Mouse (Mus musculus) forebrain, embryonic 15.5 days (tissue): Measurements from ENCODE around the gene Kat6b. TPM values are rescaled to one million over a fixed set of nuclear protein-coding genes. Genes with fewer than 3 reads are reported as not detected.
"Not testable (repeated sequence)": the region's sequence is repeated elsewhere in the genome, so short reads cannot be mapped to it uniquely, and the experiment has no call there.

ENCODE experiments used
- ATAC-seq: fragments of 200-750 bp; cut with Nextera tagmentation; replicated peaks from 2 replicates; pipeline ENCODE4 v1.8.0; 2017; ENCODE audit warnings: mild to moderate bottlenecking, moderate TSS enrichment, moderate library complexity
- H3K27ac ChIP-seq: fragments of 300-500 bp; sonication (generic); replicated peaks from 2 replicates; pipeline ENCODE4 v1.5.1; 2015; ENCODE audit warnings: mild to moderate bottlenecking, inconsistent platforms
- H3K27me3 ChIP-seq: fragments of 300-500 bp; sonication (generic); 2 replicates; pipeline ENCODE4 v1.6.1; 2015; ENCODE audit warnings: inconsistent platforms
- H3K36me3 ChIP-seq: fragments of 300-500 bp; sonication (generic); 2 replicates; pipeline ENCODE4 v1.6.1; 2015; ENCODE audit warnings: mild to moderate bottlenecking, inconsistent platforms
- H3K4me1 ChIP-seq: fragments of 300-500 bp; sonication (generic); 2 replicates; pipeline ENCODE4 v1.6.1; 2015; ENCODE audit warnings: inconsistent platforms
- H3K4me2 ChIP-seq: fragments of 300-500 bp; sonication (generic); replicated peaks from 2 replicates; pipeline ENCODE4 v1.6.1; 2015; ENCODE audit warnings: mild to moderate bottlenecking, inconsistent platforms
- H3K4me3 ChIP-seq: fragments of 300-500 bp; sonication (generic); 2 replicates; pipeline ENCODE4 v1.5.1; 2015; ENCODE audit warnings: mild to moderate bottlenecking, inconsistent platforms
- H3K9ac ChIP-seq: fragments of 300-500 bp; sonication (generic); replicated peaks from 2 replicates; pipeline ENCODE4 v1.6.1; 2015; ENCODE audit warnings: mild to moderate bottlenecking, inconsistent platforms
- H3K9me3 ChIP-seq: fragments of 300-500 bp; sonication (generic); 2 replicates; pipeline ENCODE4 v1.6.1; 2016; ENCODE audit warnings: inconsistent platforms
- WGBS: fragments of 180-500 bp; shearing (Covaris S2); methylation state at CpG from one replicate; pipeline ENCODE4 v1.1.7; 2015; ENCODE audit warnings: mixed read lengths; 5-methylcytosine and 5-hydroxymethylcytosine counted together
- polyA plus RNA-seq: library from polyadenylated mRNA; unstranded; fragments of >200 nt; fragmentation: Nextera tagmentation; extraction: Ambion mirVana; gene quantifications from 2 replicates; pipeline ENCODE4 v1.2.1, GENCODE M21; 2015

Gene Kat6b
- polyA plus RNA-seq, 1 experiment from 2014 or later: 29.5 TPM

DNA sequence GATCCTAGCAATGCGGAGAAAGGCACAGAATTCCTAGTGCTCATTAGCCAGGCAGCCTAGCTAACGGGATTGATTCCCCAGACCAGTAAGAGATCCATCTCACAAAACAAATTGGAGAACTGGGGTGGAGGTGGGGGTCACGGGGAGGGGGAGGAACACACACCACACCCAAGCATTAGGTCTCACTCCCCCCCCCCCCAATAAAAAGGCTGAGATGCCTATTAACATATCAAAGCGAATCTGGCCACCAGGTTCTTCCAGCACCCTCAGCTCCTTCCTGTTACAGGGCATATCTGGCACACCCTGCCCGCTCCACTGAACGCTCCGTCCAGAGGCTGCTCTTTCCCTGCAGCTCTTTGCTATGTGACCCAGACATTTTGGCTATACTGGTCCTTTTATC is 22.5 kb upstream of the Kat6b start:
- no peak overlapping the region for H3K27ac ChIP-seq
- no peak overlapping the region for H3K4me2 ChIP-seq
- no peaks in the 10 kb centered on the region for H3K27me3 ChIP-seq
- ATAC-seq: no peak
- H3K4me1 ChIP-seq: no peaks in the 10 kb centered on the region
- WGBS: 63% methylated on average over 7 of the region's 7 CpGs
- H3K4me3 ChIP-seq: no peak overlapping the region
- H3K9ac ChIP-seq: no peak overlapping the region
- no peaks in the 10 kb centered on the region for H3K9me3 ChIP-seq
- H3K36me3 ChIP-seq: no peaks in the 10 kb centered on the region

DNA sequence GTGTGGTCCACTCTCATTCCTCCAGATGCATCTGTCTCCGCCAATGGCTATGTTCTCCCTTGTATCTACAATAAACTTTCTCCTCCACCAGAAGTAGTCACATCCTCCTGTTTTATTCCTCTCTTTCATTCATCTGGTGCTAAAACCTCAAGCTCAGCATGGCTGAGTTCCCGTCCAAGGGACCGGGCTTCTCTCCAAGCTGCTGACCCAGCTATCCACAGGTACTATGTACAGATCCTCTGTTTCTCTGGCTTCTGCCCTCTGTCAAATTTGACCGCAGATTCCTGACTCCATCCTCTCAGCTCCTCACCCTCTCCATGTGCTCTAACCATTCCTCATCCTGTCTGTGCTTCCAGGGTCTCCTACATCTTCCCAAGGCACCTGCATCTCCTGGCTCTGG is 22.1 kb upstream of the Kat6b start:
- Histone ChIP-seq H3K36me3 (no peaks in the 10 kb centered on the region), H3K27ac (no peak overlapping the region), H3K27me3 (no peaks in the 10 kb centered on the region), H3K9me3 (no peaks in the 10 kb centered on the region), H3K9ac (no peak overlapping the region), H3K4me1 (no peaks in the 10 kb centered on the region), H3K4me3 (no peak overlapping the region), H3K4me2 (no peak overlapping the region)
- WGBS: 94% methylated on average over 4 of the region's 4 CpGs
- ATAC-seq: no peak

- no peak overlapping the region for H3K9ac ChIP-seq
- H3K27ac ChIP-seq: no peak overlapping the region
- no peak overlapping the region for H3K4me2 ChIP-seq
- no peak overlapping the region for H3K4me3 ChIP-seq
- no peaks in the 10 kb centered on the region for H3K27me3 ChIP-seq
- H3K9me3 ChIP-seq: no peaks in the 10 kb centered on the region
- 86% methylated on average over 3 of the region's 3 CpGs for WGBS
- no peaks in the 10 kb centered on the region for H3K4me1 ChIP-seq
- ATAC-seq: no peak
- no peaks in the 10 kb centered on the region for H3K36me3 ChIP-seq
Observed at GRCm38 (mm10) chr14:21462398-21462797, 18.8 kb upstream of the Kat6b start.

DNA sequence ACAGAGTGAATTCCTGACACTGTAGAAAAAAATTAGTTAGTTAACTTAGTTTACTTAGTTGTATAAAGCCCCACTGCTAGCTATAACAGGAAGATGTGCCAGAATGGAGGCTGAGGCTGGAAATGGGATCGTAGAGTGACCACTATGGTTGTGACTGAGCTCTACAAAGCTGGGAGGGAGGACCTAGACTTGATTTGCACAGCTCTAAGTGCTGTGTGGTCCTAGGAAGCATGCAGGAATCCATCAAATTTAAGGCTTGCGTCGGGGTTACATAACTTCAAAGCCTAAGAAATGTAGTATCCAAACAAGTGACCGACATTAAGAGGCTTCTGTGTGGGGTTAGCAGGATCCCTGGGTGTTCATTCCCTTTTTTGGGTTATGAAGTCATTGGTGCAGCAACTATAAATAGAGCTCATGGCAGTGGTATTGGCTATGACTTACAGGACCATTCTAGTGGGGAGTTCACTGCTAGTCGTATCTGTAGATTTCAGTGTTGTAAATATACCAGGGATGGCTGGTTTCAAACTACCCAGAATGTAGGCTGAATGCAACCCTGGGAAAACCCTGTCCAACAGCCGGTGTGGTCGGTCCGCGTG is 18.0 kb upstream of the Kat6b start:
- no peaks in the 10 kb centered on the region for H3K9me3 ChIP-seq
- H3K36me3 ChIP-seq: no peaks in the 10 kb centered on the region
- H3K4me1 ChIP-seq: no peaks in the 10 kb centered on the region
- WGBS: 96% methylated on average over 9 of the region's 9 CpGs
- H3K27ac ChIP-seq: no peak overlapping the region
- H3K9ac ChIP-seq: no peak overlapping the region
- no peaks in the 10 kb centered on the region for H3K27me3 ChIP-seq
- no peak overlapping the region for H3K4me3 ChIP-seq
- no peak overlapping the region for H3K4me2 ChIP-seq
- ATAC-seq: no peak

DNA sequence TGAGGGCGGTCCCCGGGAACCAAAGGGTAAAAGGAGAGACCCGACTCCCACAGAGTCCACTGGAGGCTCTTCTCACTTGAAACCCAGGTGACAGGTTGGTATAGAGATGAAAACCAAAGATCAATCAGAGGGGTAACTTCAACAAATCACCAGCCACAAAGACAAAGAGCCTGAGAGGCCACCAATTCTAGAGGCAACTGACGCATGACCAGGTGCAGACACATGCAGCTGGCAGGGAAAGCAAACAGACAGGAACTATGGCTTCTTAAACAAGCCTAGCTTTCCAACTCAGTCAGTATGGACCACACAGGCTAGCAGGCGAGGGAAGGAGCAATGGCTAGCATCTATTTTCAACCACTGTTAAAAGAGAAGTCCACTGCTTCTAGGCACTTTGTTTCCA is 10.8 kb upstream of the Kat6b start:
- Histone ChIP-seq H3K27ac (no peak overlapping the region), H3K4me1 (no peaks in the 10 kb centered on the region), H3K9me3 (no peaks in the 10 kb centered on the region), H3K4me2 (no peak overlapping the region), H3K27me3 (no peaks in the 10 kb centered on the region), H3K36me3 (no peaks in the 10 kb centered on the region), H3K4me3 (no peak overlapping the region), H3K9ac (no peak overlapping the region)
- WGBS: 78% methylated on average over 5 of the region's 5 CpGs
- no peak for ATAC-seq

- H3K4me3 ChIP-seq: no peak overlapping the region
- no peak overlapping the region for H3K4me2 ChIP-seq
- no peak for ATAC-seq
- no peaks in the 10 kb centered on the region for H3K9me3 ChIP-seq
- H3K4me1 ChIP-seq: no peaks in the 10 kb centered on the region
- H3K9ac ChIP-seq: no peak overlapping the region
- H3K36me3 ChIP-seq: no peaks in the 10 kb centered on the region
- no peak overlapping the region for H3K27ac ChIP-seq
- 96% methylated on average over 2 of the region's 2 CpGs for WGBS
- no peaks in the 10 kb centered on the region for H3K27me3 ChIP-seq
Observed at GRCm38 (mm10) chr14:21471975-21472374, 9.3 kb upstream of the Kat6b start.

DNA sequence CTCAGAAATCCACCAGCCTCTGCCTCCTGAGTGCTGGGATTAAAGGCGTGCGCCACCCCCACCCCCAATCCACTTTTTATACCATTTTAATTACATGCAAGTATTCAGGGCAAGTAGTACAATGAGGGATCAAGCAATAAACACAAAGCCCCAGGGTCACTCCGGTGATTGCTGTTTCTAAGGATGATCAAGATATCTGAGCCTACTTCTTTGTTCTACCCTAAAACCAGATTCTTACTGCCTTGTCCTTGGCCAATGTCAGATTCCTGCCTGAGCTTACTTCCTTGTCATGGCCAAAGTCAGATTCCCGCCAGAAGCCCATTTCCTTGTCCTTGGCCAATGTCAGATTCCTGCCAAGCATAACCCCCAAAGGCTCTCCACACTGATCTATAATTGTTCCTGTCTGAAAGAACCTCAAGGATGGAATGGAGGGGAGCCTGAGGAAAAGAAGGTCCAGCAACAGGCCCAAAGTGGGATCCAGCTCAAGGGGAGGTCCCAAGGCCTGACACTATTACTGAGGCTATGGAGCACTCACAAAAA is 6.6 kb upstream of the Kat6b start:
- H3K4me1 ChIP-seq, H3K27ac ChIP-seq, H3K4me2 ChIP-seq, H3K27me3 ChIP-seq, H3K4me3 ChIP-seq, H3K9ac ChIP-seq, H3K9me3 ChIP-seq, ATAC-seq, H3K36me3 ChIP-seq: not testable (repeated sequence)
- WGBS: 85% methylated on average over 4 of the region's 4 CpGs

- no peak for ATAC-seq
- H3K27me3 ChIP-seq: no peaks in the 10 kb centered on the region
- 88% methylated on average over 2 of the region's 2 CpGs for WGBS
- no peak overlapping the region for H3K4me3 ChIP-seq
- no peak overlapping the region for H3K27ac ChIP-seq
- no peaks in the 10 kb centered on the region for H3K36me3 ChIP-seq
- no peak overlapping the region for H3K9ac ChIP-seq
- no peak overlapping the region for H3K4me2 ChIP-seq
- H3K9me3 ChIP-seq: no peaks in the 10 kb centered on the region
- H3K4me1 ChIP-seq: no peaks in the 10 kb centered on the region
Observed at GRCm38 (mm10) chr14:21477181-21477580, 4.1 kb upstream of the Kat6b start.

GRCm38 (mm10) chr14:21479566-21479965 is 1.7 kb upstream of the Kat6b start:
- Histone ChIP-seq H3K9ac (no peak overlapping the region), H3K36me3 (no peaks in the 10 kb centered on the region), H3K4me1 (no peaks in the 10 kb centered on the region), H3K4me2 (no peak overlapping the region), H3K9me3 (no peaks in the 10 kb centered on the region), H3K27ac (no peak overlapping the region), H3K27me3 (no peaks in the 10 kb centered on the region), H3K4me3 (no peak overlapping the region)
- WGBS: 96% methylated on average over 8 of the region's 8 CpGs
- ATAC-seq: no peak

GRCm38 (mm10) chr14:21480191-21480590 is 1.0 kb upstream of the Kat6b start:
- Histone ChIP-seq H3K27me3 (no peaks in the 10 kb centered on the region), H3K27ac (no peak overlapping the region), H3K36me3 (no peaks in the 10 kb centered on the region), H3K9me3 (no peaks in the 10 kb centered on the region), H3K4me2 (no peak overlapping the region), H3K4me1 (no peaks in the 10 kb centered on the region), H3K4me3 (no peak overlapping the region), H3K9ac (no peak overlapping the region)
- 90% methylated on average over 5 of the region's 5 CpGs for WGBS
- ATAC-seq: no peak

DNA sequence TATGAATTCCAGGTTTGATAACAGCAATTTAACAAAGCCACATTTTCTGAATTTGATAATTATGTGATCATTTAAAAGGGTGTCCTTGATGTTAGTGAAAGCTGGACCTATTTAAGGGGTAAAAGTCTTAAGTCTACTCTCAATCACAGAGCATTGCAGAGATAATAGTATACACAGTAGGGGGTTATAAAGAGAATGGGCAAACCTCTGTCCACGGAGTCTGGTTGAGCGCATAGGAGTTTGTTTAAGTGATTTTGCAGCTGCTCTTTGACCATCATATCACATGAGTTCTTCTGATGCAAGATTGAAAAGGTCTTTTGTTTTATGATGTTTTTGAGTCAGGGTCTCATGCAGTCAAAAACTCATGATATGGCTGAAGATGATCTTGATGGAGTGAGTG is 3.0 kb downstream of the Kat6b start:
- Histone ChIP-seq H3K9me3 (no peaks in the 10 kb centered on the region), H3K4me2 (no peak overlapping the region), H3K36me3 (no peaks in the 10 kb centered on the region), H3K27ac (no peak overlapping the region), H3K9ac (no peak overlapping the region), H3K4me3 (no peak overlapping the region), H3K27me3 (no peaks in the 10 kb centered on the region), H3K4me1 (0 out of 2 replicates have a peak, but pooled peaks cover 4% of the 10 kb centered on the region)
- WGBS: 70% methylated on average over 2 of the region's 2 CpGs
- no peak for ATAC-seq

DNA sequence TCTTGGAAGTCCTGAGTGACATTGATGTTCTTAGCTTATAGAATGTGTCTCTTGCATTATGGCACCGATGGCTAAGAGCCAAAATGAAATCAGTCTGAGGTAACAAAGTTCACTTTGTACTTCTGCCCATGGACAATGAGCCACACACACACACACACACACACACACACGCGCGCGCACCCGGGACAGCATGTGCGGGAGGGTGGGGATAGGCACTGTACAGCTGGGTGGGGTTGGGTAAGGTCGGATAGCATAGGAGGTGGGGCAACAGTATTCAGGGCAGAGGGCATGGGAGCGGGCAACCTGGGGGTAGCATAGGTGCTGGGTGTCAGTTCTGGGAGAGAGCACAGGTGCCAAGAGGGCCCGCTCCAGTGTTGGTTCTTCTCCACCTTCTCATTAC is 3.5 kb downstream of the Kat6b start:
- Histone ChIP-seq H3K4me1 (0 out of 2 replicates have a peak, but pooled peaks cover 5% of the 10 kb centered on the region), H3K27ac (no peak overlapping the region), H3K9me3 (no peaks in the 10 kb centered on the region), H3K36me3 (no peaks in the 10 kb centered on the region), H3K9ac (no peak overlapping the region), H3K27me3 (no peaks in the 10 kb centered on the region), H3K4me2 (no peak overlapping the region), H3K4me3 (no peak overlapping the region)
- 93% methylated on average over 10 of the region's 10 CpGs for WGBS
- ATAC-seq: no peak

DNA sequence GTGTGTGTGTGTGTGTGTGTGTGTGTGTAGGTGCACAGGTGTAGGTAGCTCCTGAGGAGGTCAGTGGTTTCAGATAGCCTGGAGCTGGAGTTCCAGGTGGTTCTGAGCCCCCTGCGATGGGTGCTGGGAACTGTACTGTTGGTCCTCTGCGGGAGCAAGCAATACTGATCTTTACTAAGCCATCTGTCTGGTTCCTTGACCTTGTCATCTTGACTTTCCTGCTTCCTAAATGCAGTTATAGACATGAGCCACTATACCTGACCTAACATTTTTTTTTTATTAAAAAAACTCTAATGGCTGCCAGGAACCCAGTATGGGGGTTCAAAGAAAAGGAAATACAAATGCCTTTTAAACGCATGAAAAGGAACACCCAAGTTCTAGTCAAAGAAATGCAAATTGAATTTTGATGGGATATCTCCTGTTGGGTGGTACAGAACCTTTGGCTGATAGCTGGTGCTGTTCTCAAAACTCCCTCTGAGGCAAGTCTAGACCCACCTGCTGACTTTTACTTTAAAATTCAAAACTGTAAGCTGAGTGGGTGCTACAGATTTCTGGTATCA is 4.8 kb downstream of the Kat6b start:
- H3K36me3 ChIP-seq: no peaks in the 10 kb centered on the region
- no peaks in the 10 kb centered on the region for H3K27me3 ChIP-seq
- H3K4me1 ChIP-seq: 0 out of 2 replicates have a peak, but pooled peaks cover 5% of the 10 kb centered on the region
- 90% methylated on average over 3 of the region's 3 CpGs for WGBS
- H3K27ac ChIP-seq: no peak overlapping the region
- H3K4me2 ChIP-seq: no peak overlapping the region
- no peaks in the 10 kb centered on the region for H3K9me3 ChIP-seq
- no peak for ATAC-seq
- no peak overlapping the region for H3K9ac ChIP-seq
- H3K4me3 ChIP-seq: no peak overlapping the region
